Mouse (Mus musculus) ES-E14 (cell line): ENCODE measurements around the gene Gm3250. TPM values are rescaled to one million over a fixed set of nuclear protein-coding genes. Genes with fewer than 3 reads are reported as not detected.
"Not testable (repeated sequence)": the region's sequence is repeated elsewhere in the genome, so short reads cannot be mapped to it uniquely, and the experiment has no call there.

Experiments used
- DNase-seq: peaks from one replicate; pipeline ENCODE4 v3.0.0-alpha.2; 2013; ENCODE audit warnings: low read depth, low spot score
- H3K27ac ChIP-seq: 2 replicates; pipeline ENCODE4 v1.5.1; 2012; ENCODE audit warnings: low read depth, mild to moderate bottlenecking, low read length, moderate library complexity, mixed read lengths; ENCODE audit not compliant: poor library complexity, insufficient read depth, severe bottlenecking
- H3K36me3 ChIP-seq: 2 replicates; pipeline ENCODE4 v1.6.1; 2012; ENCODE audit warnings: mild to moderate bottlenecking, low read length, moderate library complexity, mixed read lengths; ENCODE audit not compliant: control insufficient read depth, poor library complexity, insufficient read depth, severe bottlenecking
- H3K4me1 ChIP-seq, 2 experiments: fragments of 150-350 bp in 1 of 2; sonication (generic) in 1 of 2; 2 replicates each; pipeline ENCODE4 v1.6.1; 2012; ENCODE audit warnings: low read length in 2 of 2, mild to moderate bottlenecking in 1 of 2, mixed read lengths in 1 of 2; ENCODE audit not compliant: control insufficient read depth in 2 of 2, insufficient read depth in 2 of 2, poor library complexity in 1 of 2
- H3K4me3 ChIP-seq, 2 experiments: fragments of 150-350 bp in 1 of 2; sonication (generic) in 1 of 2; 2 replicates each; pipeline ENCODE4 v1.5.1; 2012; ENCODE audit warnings: low read length in 2 of 2, low read depth in 1 of 2, mild to moderate bottlenecking in 1 of 2, mixed read lengths in 1 of 2; ENCODE audit not compliant: insufficient read depth in 1 of 2, poor library complexity in 1 of 2, severe bottlenecking in 1 of 2
- H3K9ac ChIP-seq: 2 replicates; pipeline ENCODE4 v1.6.1; 2012; ENCODE audit warnings: low read depth, mild to moderate bottlenecking, low read length, mixed read lengths; ENCODE audit not compliant: poor library complexity, insufficient read depth, severe bottlenecking
- H3K9me3 ChIP-seq: fragments of 150-350 bp; sonication (generic); 2 replicates; pipeline ENCODE4 v1.6.1; 2012; ENCODE audit warnings: low read depth, mild to moderate bottlenecking, low read length; ENCODE audit not compliant: control insufficient read depth, insufficient read depth
- CHD2 ChIP-seq: IDR thresholded peaks from 2 replicates; pipeline ENCODE4 v1.6.1; 2014; ENCODE audit warnings: mild to moderate bottlenecking, low read depth, low read length, inconsistent platforms
- HCFC1 ChIP-seq: IDR thresholded peaks from 2 replicates; pipeline ENCODE4 v1.6.1; 2012; ENCODE audit warnings: low read length, inconsistent platforms, borderline replicate concordance; ENCODE audit not compliant: insufficient read depth
- MAFK ChIP-seq: IDR thresholded peaks from 2 replicates; pipeline ENCODE4 v1.6.1; 2014; ENCODE audit warnings: mild to moderate bottlenecking, low read depth, low read length, inconsistent platforms; ENCODE audit not compliant: insufficient read depth
- ZC3H11A ChIP-seq: IDR thresholded peaks from 2 replicates; pipeline ENCODE4 v1.6.1; 2012; ENCODE audit warnings: low read depth, mild to moderate bottlenecking, inconsistent platforms, low read length, borderline replicate concordance
- ZNF384 ChIP-seq: IDR thresholded peaks from 2 replicates; pipeline ENCODE4 v1.6.1; 2012; ENCODE audit warnings: low read depth, low read length, inconsistent platforms
- in situ Hi-C, 2 experiments: fragments of 600-800 bp; cut with MboI; formaldehyde crosslinking; loops; one replicate each; pipeline ENCODE4 v1.15.1; 2025; ENCODE audit warnings: low sequenced_read_pairs in 2 of 2, inconsistent platforms in 1 of 2; ENCODE audit not compliant: unreplicated experiment in 2 of 2
- total RNA-seq: library from RNA; depleted of rRNA; stranded (reverse); fragments of 300-350 nt; gene quantifications from 2 replicates; pipeline ENCODE4 v1.2.3, GENCODE M21; 2012; rRNA removed

The Gm3250 gene
- total RNA-seq, 1 experiment: not detected

- DNase-seq, H3K36me3 ChIP-seq, H3K9me3 ChIP-seq, H3K9ac ChIP-seq, H3K4me3 ChIP-seq, H3K4me1 ChIP-seq, in situ Hi-C loops, H3K27ac ChIP-seq: not testable (repeated sequence)
Observed at GRCm38 (mm10) chr10:77741924-77742688, 40.2 kb downstream of the Gm3250 start, which contains the start of gene Gm18596. TSS of gene Gm18596 (minus strand) at chr10:77742638.

GRCm38 (mm10) chr10:77738929-77739328, 43.4 kb downstream of the Gm3250 start:
- H3K27ac ChIP-seq: no peak overlapping the region
- DNase-seq: no peak
- in situ Hi-C loops: no loop called here
- no peak overlapping the region for H3K9ac ChIP-seq
- H3K4me1 ChIP-seq: no peaks in the 10 kb centered on the region
- H3K36me3 ChIP-seq: no peaks in the 10 kb centered on the region
- TF ChIP-seq ZC3H11A: no peak
- TF ChIP-seq CHD2: no peak
- TF ChIP-seq HCFC1: no peak
- no peaks in the 10 kb centered on the region for H3K9me3 ChIP-seq
- no peak overlapping the region for H3K4me3 ChIP-seq

GRCm38 (mm10) chr10:77735928-77736327, 46.4 kb downstream of the Gm3250 start:
- Histone ChIP-seq H3K4me3 (no peak overlapping the region), H3K9ac (no peak overlapping the region), H3K4me1 (no peaks in the 10 kb centered on the region), H3K9me3 (no peaks in the 10 kb centered on the region), H3K27ac (no peak overlapping the region), H3K36me3 (no peaks in the 10 kb centered on the region)
- TF ChIP-seq ZNF384 (no peak), MAFK (no peak), HCFC1 (no peak), ZC3H11A (no peak), CHD2 (no peak)
- DNase-seq: no peak
- in situ Hi-C loops: no loop called here

Other genes with a start within 250 kb of the Gm3250 start
- 115 and 142 TPM in 2 replicates for gene Pttg1ip, start 200.8 kb downstream of the Gm3250 start, total RNA-seq
- gene Sumo3, start 176.4 kb downstream of the Gm3250 start, total RNA-seq: 139 and 148 TPM in 2 replicates
- 1.7 and 5.4 TPM in 2 replicates for gene Gm49325, start 176.3 kb downstream of the Gm3250 start, total RNA-seq
- 21.2 and 32.7 TPM in 2 replicates for gene Ube2g2, start 160.3 kb downstream of the Gm3250 start, total RNA-seq
- 0.49 and 0.90 TPM in 2 replicates for gene Tspear, start 96.0 kb downstream of the Gm3250 start, total RNA-seq
- not detected in 2 replicates for gene Gm19402, start 91.8 kb downstream of the Gm3250 start, total RNA-seq
- not detected in 2 replicates for gene Gm9508, start 85.3 kb downstream of the Gm3250 start, total RNA-seq
- not detected in 2 replicates for gene Gm10272, start 75.9 kb downstream of the Gm3250 start, total RNA-seq
- not detected in 2 replicates for gene Gm10024, start 71.1 kb downstream of the Gm3250 start, total RNA-seq
- gene Gm10142, start 66.7 kb downstream of the Gm3250 start, total RNA-seq: not detected in 2 replicates
- gene Krtap12-1, start 61.9 kb downstream of the Gm3250 start, total RNA-seq: not detected in 2 replicates
- gene Gm10100, start 56.1 kb downstream of the Gm3250 start, total RNA-seq: not detected in 2 replicates
- gene Gm18596, start 39.9 kb downstream of the Gm3250 start, total RNA-seq: not detected in 2 replicates
- not detected in 2 replicates for gene Gm9736, start 31.2 kb downstream of the Gm3250 start, total RNA-seq
- gene Gm3233, start 22.9 kb downstream of the Gm3250 start, total RNA-seq: not detected in 2 replicates
- gene Gm3238, start 11.2 kb downstream of the Gm3250 start, total RNA-seq: not detected in 2 replicates
- not detected in 2 replicates for gene Gm7138, start 5.6 kb downstream of the Gm3250 start, total RNA-seq
- gene Gm7137, start 5.7 kb upstream of the Gm3250 start, total RNA-seq: not detected in 2 replicates
- gene Gm9639, start 12.5 kb upstream of the Gm3250 start, total RNA-seq: not detected in 2 replicates
- gene Gm19668, start 16.6 kb upstream of the Gm3250 start, total RNA-seq: not detected in 2 replicates
- not detected in 2 replicates for gene Gm9507, start 29.3 kb upstream of the Gm3250 start, total RNA-seq
- gene Gm2696, start 32.1 kb upstream of the Gm3250 start, total RNA-seq: not detected in 2 replicates
- gene Krtap10-4, start 44.6 kb upstream of the Gm3250 start, total RNA-seq: not detected in 2 replicates
- not detected in 2 replicates for gene Krtap10-10, start 53.4 kb upstream of the Gm3250 start, total RNA-seq
- not detected in 2 replicates for gene Gm36176, start 64.3 kb upstream of the Gm3250 start, total RNA-seq
- not detected in 2 replicates for gene Gm10318, start 70.3 kb upstream of the Gm3250 start, total RNA-seq
- gene Gm3285, start 79.4 kb upstream of the Gm3250 start, total RNA-seq: not detected in 2 replicates
- gene Lrrc3, start 120.0 kb upstream of the Gm3250 start, total RNA-seq: 2.5 and 4.1 TPM in 2 replicates
- 0.54 and 0.63 TPM in 2 replicates for gene Trpm2, start 188.0 kb upstream of the Gm3250 start, total RNA-seq
- gene 1810043G02Rik, start 196.0 kb upstream of the Gm3250 start, total RNA-seq: 7.1 and 8.4 TPM in 2 replicates
- 138 and 230 TPM in 2 replicates for gene Pfkl, start 227.5 kb upstream of the Gm3250 start, total RNA-seq